Mouse (Mus musculus): Measurements from ENCODE around the gene Cbx1.
"Not testable (repeated sequence)": the region's sequence is repeated elsewhere in the genome, so short reads cannot be mapped to it uniquely, and the experiment has no call there.

The Cbx1 gene

GRCm38 (mm10) chr11:96805606-96806005 is 16.7 kb downstream of the Cbx1 start:
- in situ Hi-C loops (cut with MboI; ENCODE audit: low pct_unique_long_range_greater_than_20kb in 1 of 2, low sequenced_read_pairs in 2 of 2, unreplicated experiment in 1 of 2) = no loop called here

GRCm38 (mm10) chr11:96808066-96808465 is 19.1 kb downstream of the Cbx1 start:
- in situ Hi-C loops (cut with MboI; ENCODE audit: low pct_unique_long_range_greater_than_20kb in 1 of 2, low sequenced_read_pairs in 2 of 2, unreplicated experiment in 1 of 2) = no loop called here

GRCm38 (mm10) chr11:96809562-96810235 is 20.8 kb downstream of the Cbx1 start:
- in situ Hi-C loops (cut with MboI; ENCODE audit: low pct_unique_long_range_greater_than_20kb in 1 of 2, low sequenced_read_pairs in 2 of 2, unreplicated experiment in 1 of 2) = no loop called here

GRCm38 (mm10) chr11:96811188-96811587 is 22.3 kb downstream of the Cbx1 start:
- in situ Hi-C loops (cut with MboI; ENCODE audit: low pct_unique_long_range_greater_than_20kb in 1 of 2, low sequenced_read_pairs in 2 of 2, unreplicated experiment in 1 of 2) = not testable (repeated sequence)

- in situ Hi-C loops (cut with MboI; ENCODE audit: low pct_unique_long_range_greater_than_20kb in 1 of 2, low sequenced_read_pairs in 2 of 2, unreplicated experiment in 1 of 2) = no loop called here
Observed at GRCm38 (mm10) chr11:96813455-96813854, 24.5 kb downstream of the Cbx1 start.

GRCm38 (mm10) chr11:96813920-96814319 is 25.0 kb downstream of the Cbx1 start:
- in situ Hi-C loops (cut with MboI; ENCODE audit: low pct_unique_long_range_greater_than_20kb in 1 of 2, low sequenced_read_pairs in 2 of 2, unreplicated experiment in 1 of 2) = no loop called here

- in situ Hi-C loops (cut with MboI; ENCODE audit: low pct_unique_long_range_greater_than_20kb in 1 of 2, low sequenced_read_pairs in 2 of 2, unreplicated experiment in 1 of 2) = no loop called here
Observed at GRCm38 (mm10) chr11:96814443-96814842, 25.5 kb downstream of the Cbx1 start.

GRCm38 (mm10) chr11:96815895-96816294 is 27.0 kb downstream of the Cbx1 start:
- in situ Hi-C loops (cut with MboI; ENCODE audit: low pct_unique_long_range_greater_than_20kb in 1 of 2, low sequenced_read_pairs in 2 of 2, unreplicated experiment in 1 of 2) = no loop called here

- in situ Hi-C loops (cut with MboI; ENCODE audit: low pct_unique_long_range_greater_than_20kb in 1 of 2, low sequenced_read_pairs in 2 of 2, unreplicated experiment in 1 of 2) = no loop called here
Observed at GRCm38 (mm10) chr11:96816494-96816893, 27.6 kb downstream of the Cbx1 start.

- in situ Hi-C loops (cut with MboI; ENCODE audit: low pct_unique_long_range_greater_than_20kb in 1 of 2, low sequenced_read_pairs in 2 of 2, unreplicated experiment in 1 of 2) = no loop called here
Observed at GRCm38 (mm10) chr11:96816979-96817378, 28.1 kb downstream of the Cbx1 start.

GRCm38 (mm10) chr11:96818128-96818710 is 29.3 kb downstream of the Cbx1 start:
- in situ Hi-C loops (cut with MboI; ENCODE audit: low pct_unique_long_range_greater_than_20kb in 1 of 2, low sequenced_read_pairs in 2 of 2, unreplicated experiment in 1 of 2) = no loop called here

- in situ Hi-C loops (cut with MboI; ENCODE audit: low pct_unique_long_range_greater_than_20kb in 1 of 2, low sequenced_read_pairs in 2 of 2, unreplicated experiment in 1 of 2) = no loop called here
Observed at GRCm38 (mm10) chr11:96821956-96822355, 33.0 kb downstream of the Cbx1 start.

GRCm38 (mm10) chr11:96822675-96823470 is 33.9 kb downstream of the Cbx1 start:
- in situ Hi-C loops (cut with MboI; ENCODE audit: low pct_unique_long_range_greater_than_20kb in 1 of 2, low sequenced_read_pairs in 2 of 2, unreplicated experiment in 1 of 2) = no loop called here

- in situ Hi-C loops (cut with MboI; ENCODE audit: low pct_unique_long_range_greater_than_20kb in 1 of 2, low sequenced_read_pairs in 2 of 2, unreplicated experiment in 1 of 2) = no loop called here
Observed at GRCm38 (mm10) chr11:96823471-96823837, 34.5 kb downstream of the Cbx1 start.

GRCm38 (mm10) chr11:96823880-96824782 is 35.2 kb downstream of the Cbx1 start:
- in situ Hi-C loops (cut with MboI; ENCODE audit: low pct_unique_long_range_greater_than_20kb in 1 of 2, low sequenced_read_pairs in 2 of 2, unreplicated experiment in 1 of 2) = no loop called here

- in situ Hi-C loops (cut with MboI; ENCODE audit: low pct_unique_long_range_greater_than_20kb in 1 of 2, low sequenced_read_pairs in 2 of 2, unreplicated experiment in 1 of 2) = no loop called here
Observed at GRCm38 (mm10) chr11:96824783-96825495, 36.0 kb downstream of the Cbx1 start.

- in situ Hi-C loops (cut with MboI; ENCODE audit: low pct_unique_long_range_greater_than_20kb in 1 of 2, low sequenced_read_pairs in 2 of 2, unreplicated experiment in 1 of 2) = no loop called here
Observed at GRCm38 (mm10) chr11:96826481-96826880, 37.6 kb downstream of the Cbx1 start.

GRCm38 (mm10) chr11:96827062-96827581 is 38.2 kb downstream of the Cbx1 start:
- in situ Hi-C loops (cut with MboI; ENCODE audit: low pct_unique_long_range_greater_than_20kb in 1 of 2, low sequenced_read_pairs in 2 of 2, unreplicated experiment in 1 of 2) = no loop called here

Data from mouse embryonic stem cell (cell line).